Mouse (Mus musculus) lung, embryonic 14.5 days (tissue): ENCODE measurements around the gene Pdrg1. TPM values are rescaled to one million over a fixed set of nuclear protein-coding genes. Genes with fewer than 3 reads are reported as not detected.

ENCODE experiments used
- ATAC-seq: fragments of 200-750 bp; cut with Nextera tagmentation; 2 replicates; pipeline ENCODE4 v1.8.0; 2017; ENCODE audit warnings: mild to moderate bottlenecking, moderate TSS enrichment, moderate library complexity; ENCODE audit not compliant: insufficient read depth
- DNase-seq: peaks from one replicate; pipeline ENCODE4 v3.0.0-alpha.2; 2015
- H3K27ac ChIP-seq: fragments of 300-500 bp; sonication (generic); 2 replicates; pipeline ENCODE4 v1.5.1; 2014; ENCODE audit warnings: low read depth, mild to moderate bottlenecking, moderate library complexity
- H3K27me3 ChIP-seq: fragments of 300-500 bp; sonication (generic); 2 replicates; pipeline ENCODE4 v1.6.1; 2014; ENCODE audit warnings: low read length, control low read depth; ENCODE audit not compliant: insufficient read depth
- H3K36me3 ChIP-seq: fragments of 300-500 bp; sonication (generic); 2 replicates; pipeline ENCODE4 v1.6.1; 2014; ENCODE audit warnings: control low read depth; ENCODE audit not compliant: insufficient read depth
- H3K4me1 ChIP-seq: fragments of 300-500 bp; sonication (generic); 2 replicates; pipeline ENCODE4 v1.6.1; 2014; ENCODE audit warnings: antibody characterized with exemption, control low read depth; ENCODE audit not compliant: insufficient read depth
- H3K4me2 ChIP-seq: fragments of 300-500 bp; sonication (generic); 2 replicates; pipeline ENCODE4 v1.6.1; 2014; ENCODE audit warnings: mild to moderate bottlenecking
- H3K4me3 ChIP-seq: fragments of 300-500 bp; sonication (generic); 2 replicates; pipeline ENCODE4 v1.5.1; 2014; ENCODE audit warnings: low read depth, low read length
- H3K9ac ChIP-seq: fragments of 300-500 bp; sonication (generic); 2 replicates; pipeline ENCODE4 v1.6.1; 2014
- H3K9me3 ChIP-seq: fragments of 300-500 bp; sonication (generic); 2 replicates; pipeline ENCODE4 v1.6.1; 2016; ENCODE audit warnings: low read depth, low read length, control low read depth
- CTCF ChIP-seq: IDR thresholded peaks from 2 replicates; pipeline ENCODE4 v1.5.1; 2016; ENCODE audit warnings: antibody characterized with exemption, low read depth
- WGBS: fragments of 180-500 bp; shearing (Covaris S2); extraction: QIAGEN DNeasy Blood & Tissue Kit; methylation state at CpG from one replicate; pipeline ENCODE4 v1.1.7; 2014; 5-methylcytosine and 5-hydroxymethylcytosine counted together
- polyA plus RNA-seq: library from polyadenylated mRNA; unstranded; fragments of >200 nt; fragmentation: Nextera tagmentation; extraction: Ambion mirVana; gene quantifications from 2 replicates; pipeline ENCODE4 v1.2.1, GENCODE M21; 2014

Gene Pdrg1
- polyA plus RNA-seq, 1 experiment from 2014 or later: 56.8 TPM

DNA sequence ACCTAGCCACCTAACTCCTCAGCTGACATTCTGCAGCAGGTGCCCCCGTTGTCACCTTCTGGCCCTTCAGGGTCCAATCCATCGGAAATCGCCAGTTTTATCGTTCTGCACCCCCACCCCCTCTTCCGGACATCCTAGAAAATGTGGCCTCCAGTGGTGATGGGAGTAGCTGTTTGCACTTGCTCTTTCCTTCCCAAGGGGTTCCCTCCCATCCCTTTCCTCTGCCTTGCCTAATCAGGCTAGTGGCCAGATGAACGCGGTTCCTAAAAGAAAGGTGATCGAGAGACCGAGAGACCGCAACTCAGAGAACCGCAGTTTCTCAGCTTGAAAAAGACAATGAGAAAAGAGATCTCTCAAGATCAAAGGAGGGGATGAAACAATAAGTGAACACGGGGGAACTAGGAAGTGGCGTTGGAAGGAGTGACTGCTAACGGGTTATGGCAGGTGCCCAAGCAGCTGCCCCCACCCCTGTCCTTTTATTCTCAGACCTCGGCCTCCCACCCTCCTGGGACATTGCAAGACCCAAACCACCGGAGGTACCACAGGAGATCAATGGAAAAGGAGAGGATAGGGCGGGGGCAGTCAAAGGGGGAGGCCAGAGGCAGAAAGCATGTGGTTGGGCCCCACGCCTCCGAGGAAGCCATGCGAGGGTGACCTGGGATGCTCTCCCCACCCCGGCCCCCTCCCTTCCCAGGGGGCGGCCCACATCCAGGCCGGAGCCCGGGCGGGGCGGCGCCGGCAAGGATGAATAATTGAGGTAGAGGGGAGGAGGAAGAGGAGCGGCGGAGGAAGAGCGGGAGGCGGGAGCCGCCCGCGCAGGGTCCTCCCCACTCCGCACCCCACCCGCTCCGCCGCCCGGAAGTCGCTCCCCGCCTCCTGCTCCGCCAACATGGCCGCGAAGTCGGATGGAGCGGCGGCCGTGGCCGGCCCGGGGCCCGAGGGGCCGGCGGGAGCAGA, 16.2 kb upstream of the Pdrg1 start, which contains the start of gene Xkr7:
Gene Xkr7, plus strand, starts transcription at position 727 of the 957 bp plus-strand sequence.
- H3K36me3 ChIP-seq: no peaks in the 10 kb centered on the region
- DNase-seq (no peak), ATAC-seq (peak; percentile 44; the same call in 1 of the 2 replicates)
- peak within 1 kb of the TSS; percentile 38 for H3K4me3 ChIP-seq
- WGBS: 1% methylated on average over 51 of the region's 54 CpGs
- H3K27me3 ChIP-seq: peaks cover 42% of the 10 kb centered on the region
- no peak within 1 kb of the TSS for H3K9ac ChIP-seq
- H3K4me2 ChIP-seq: peak within 1 kb of the TSS; percentile 71
- H3K9me3 ChIP-seq: no peaks in the 10 kb centered on the region
- H3K27ac ChIP-seq: no peak within 1 kb of the TSS
- H3K4me1 ChIP-seq: 0 out of 2 replicates have a peak, but pooled peaks cover 3% of the 10 kb centered on the region
- TF ChIP-seq CTCF: no peak

DNA sequence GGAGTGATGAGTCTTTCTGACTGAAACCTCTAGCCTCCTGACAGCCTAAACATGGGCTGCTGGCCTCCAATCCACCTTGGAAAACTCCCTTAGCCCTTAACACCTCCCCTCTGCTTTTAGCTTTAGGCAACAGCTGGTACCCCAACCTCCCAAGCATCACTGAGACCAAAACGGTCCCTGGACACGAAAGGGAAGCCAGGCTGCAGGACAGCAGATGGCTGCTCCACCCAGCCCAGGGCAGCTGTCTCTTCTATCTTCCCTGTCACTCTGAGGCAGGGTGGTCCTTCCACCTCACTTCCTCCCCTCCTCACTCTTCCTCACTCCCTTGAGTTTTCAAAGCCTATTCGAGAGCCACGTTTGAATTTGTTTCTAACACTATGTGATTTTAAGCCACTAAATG, 15.2 kb upstream of the Pdrg1 start:
- TF ChIP-seq CTCF: no peak
- Histone ChIP-seq H3K4me3 (no peak overlapping the region), H3K27ac (no peak overlapping the region), H3K36me3 (no peaks in the 10 kb centered on the region), H3K4me1 (0 out of 2 replicates have a peak, but pooled peaks cover 3% of the 10 kb centered on the region), H3K4me2 (no peak overlapping the region), H3K27me3 (peaks cover 42% of the 10 kb centered on the region), H3K9me3 (no peaks in the 10 kb centered on the region), H3K9ac (no peak overlapping the region)
- 22% methylated on average over 4 of the region's 4 CpGs for WGBS
- DNase-seq: no peak
- no peak for ATAC-seq

DNA sequence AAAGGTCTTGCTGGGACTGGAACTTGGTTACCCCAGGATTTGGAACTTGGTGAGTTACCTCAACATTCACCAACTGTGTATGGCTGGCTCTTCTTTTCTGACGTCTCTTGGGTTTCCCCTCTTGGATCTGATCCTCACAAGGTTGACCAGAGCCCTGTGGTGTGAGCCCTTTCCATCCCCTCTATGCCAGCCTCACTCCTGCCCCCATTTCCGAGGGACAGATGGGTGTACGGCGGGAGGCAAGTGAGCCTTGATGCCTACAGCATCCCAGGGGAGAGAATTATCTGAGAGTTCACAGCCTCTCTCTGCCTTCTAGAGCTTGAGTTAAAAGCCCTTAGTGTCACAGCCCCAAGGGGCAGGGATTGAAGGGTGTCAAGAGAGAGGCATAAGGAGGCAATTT, 12.3 kb upstream of the Pdrg1 start:
- Histone ChIP-seq H3K27ac (no peak overlapping the region), H3K27me3 (peaks cover 27% of the 10 kb centered on the region), H3K4me1 (0 out of 2 replicates have a peak, but pooled peaks cover 3% of the 10 kb centered on the region), H3K9me3 (no peaks in the 10 kb centered on the region), H3K4me3 (no peak overlapping the region), H3K9ac (no peak overlapping the region), H3K36me3 (no peaks in the 10 kb centered on the region), H3K4me2 (no peak overlapping the region)
- DNase-seq (no peak), ATAC-seq (no peak)
- WGBS: 43% methylated on average over 4 of the region's 4 CpGs
- TF ChIP-seq CTCF: no peak

DNA sequence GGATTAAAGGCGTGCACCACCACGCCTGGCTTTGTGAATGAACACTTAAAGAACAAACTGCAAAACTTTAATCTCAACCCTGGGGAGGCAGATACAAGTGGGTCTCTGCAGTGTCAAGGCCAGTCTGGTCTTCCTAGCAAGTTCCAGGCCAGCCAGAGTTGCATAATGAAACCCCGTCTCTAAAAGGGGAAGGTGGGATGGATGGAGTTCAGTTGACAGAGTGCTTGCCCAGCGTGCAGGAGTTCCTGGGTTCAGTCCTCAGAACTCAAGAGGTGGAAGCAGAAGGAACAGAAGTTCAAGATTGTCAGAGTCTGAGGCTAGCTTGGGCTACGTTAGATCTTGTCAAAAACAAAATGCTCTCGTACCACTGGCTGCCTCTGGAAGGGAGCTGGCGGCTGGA, 10.8 kb upstream of the Pdrg1 start:
- no peak for ATAC-seq
- peaks cover 13% of the 10 kb centered on the region for H3K27me3 ChIP-seq
- DNase-seq: no peak

DNA sequence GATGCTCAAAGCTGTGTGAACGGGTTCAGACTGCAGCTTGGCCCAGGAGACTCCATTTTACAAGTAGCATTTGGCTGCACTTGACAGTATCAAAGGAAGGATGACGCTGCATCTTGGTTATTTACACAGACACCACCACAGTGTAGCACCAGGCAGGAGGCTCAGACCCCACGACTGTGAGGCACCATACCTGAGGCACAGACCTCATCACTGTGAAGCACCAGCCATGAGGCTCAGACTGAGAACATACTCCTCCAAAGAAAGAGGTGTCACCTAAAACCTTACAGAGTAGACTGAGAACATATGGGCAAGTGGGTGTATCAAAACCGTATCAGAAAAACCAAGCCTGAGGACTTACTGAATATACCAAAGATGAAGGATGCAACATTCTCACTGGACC, 7.6 kb upstream of the Pdrg1 start:
- Histone ChIP-seq H3K4me2 (no peak overlapping the region), H3K9me3 (no peaks in the 10 kb centered on the region), H3K4me3 (no peak overlapping the region), H3K36me3 (no peaks in the 10 kb centered on the region), H3K27me3 (no peaks in the 10 kb centered on the region), H3K27ac (no peak overlapping the region), H3K4me1 (no peaks in the 10 kb centered on the region), H3K9ac (no peak overlapping the region)
- 51% methylated on average over 4 of the region's 4 CpGs for WGBS
- ATAC-seq (no peak), DNase-seq (no peak)
- TF ChIP-seq CTCF: no peak

More for the DNA sequence above, 10.8 kb upstream of the Pdrg1 start:
- WGBS: 78% methylated on average over 7 of the region's 7 CpGs
- Histone ChIP-seq H3K4me3 (no peak overlapping the region), H3K4me1 (no peaks in the 10 kb centered on the region), H3K9ac (no peak overlapping the region), H3K27ac (no peak overlapping the region), H3K4me2 (no peak overlapping the region), H3K36me3 (no peaks in the 10 kb centered on the region), H3K9me3 (no peaks in the 10 kb centered on the region)
- TF ChIP-seq CTCF: no peak

DNA sequence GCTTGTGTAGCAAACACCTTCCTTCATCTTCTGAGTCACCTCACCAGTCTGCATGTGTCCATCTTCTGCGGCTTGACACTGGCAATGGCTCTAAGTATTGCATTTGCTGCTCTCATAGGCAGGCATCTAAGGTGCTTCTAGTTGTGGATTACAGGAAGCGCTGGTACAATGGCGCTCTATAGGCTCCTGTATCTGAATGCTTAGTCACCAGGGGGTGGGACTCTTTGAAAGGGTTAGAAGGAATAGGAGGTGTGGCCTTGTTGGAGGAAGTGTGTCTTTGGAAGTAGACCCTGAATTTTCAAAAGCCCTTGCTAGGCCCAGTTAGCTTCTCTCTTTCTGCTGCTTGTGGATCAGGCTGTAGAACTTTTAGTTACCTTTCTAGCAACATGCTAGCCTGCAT, 5.9 kb upstream of the Pdrg1 start:
- WGBS: 76% methylated on average over 3 of the region's 3 CpGs
- Histone ChIP-seq H3K36me3 (no peaks in the 10 kb centered on the region), H3K4me2 (no peak overlapping the region), H3K27me3 (no peaks in the 10 kb centered on the region), H3K9me3 (no peaks in the 10 kb centered on the region), H3K9ac (no peak overlapping the region), H3K4me3 (no peak overlapping the region), H3K27ac (no peak overlapping the region), H3K4me1 (no peaks in the 10 kb centered on the region)
- TF ChIP-seq CTCF: no peak
- ATAC-seq: no peak
- no peak for DNase-seq

DNA sequence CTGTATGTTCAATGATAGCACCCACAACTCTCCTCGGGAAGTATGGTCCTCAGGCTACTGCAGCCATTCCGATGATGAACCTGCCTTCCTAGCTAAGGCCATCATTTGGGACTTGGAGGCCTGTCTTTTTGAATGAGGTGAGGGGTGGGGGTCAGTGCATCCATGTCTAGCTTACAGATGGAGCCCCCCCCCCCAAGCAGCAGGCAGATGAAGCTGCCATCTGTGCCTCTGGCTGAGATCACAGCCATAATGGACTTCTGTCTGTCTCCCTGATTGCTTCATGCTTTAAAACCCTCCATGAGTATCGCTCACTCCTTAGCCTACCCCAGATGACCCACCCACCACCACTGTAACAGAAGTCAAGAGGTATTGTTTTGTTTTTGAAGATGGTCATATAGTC, 4.1 kb upstream of the Pdrg1 start:
- Histone ChIP-seq H3K4me3 (no peak overlapping the region), H3K36me3 (no peaks in the 10 kb centered on the region), H3K4me1 (peaks cover 2% of the 10 kb centered on the region; the same call in 1 of the 2 replicates), H3K4me2 (no peak overlapping the region), H3K9ac (no peak overlapping the region), H3K27me3 (no peaks in the 10 kb centered on the region), H3K27ac (no peak overlapping the region), H3K9me3 (no peaks in the 10 kb centered on the region)
- ATAC-seq: no peak
- 74% methylated on average over 3 of the region's 3 CpGs for WGBS
- no peak for DNase-seq
- no peak for TF ChIP-seq CTCF
